23 mouse cellular contexts compared by ENCODE assay signal in genomic region chr12:69235782-69236181, GRCm38 (mm10). TPM values are rescaled to one million over a fixed set of nuclear protein-coding genes. Genes with fewer than 3 reads are reported as not detected.
"Had no signal": no experiment of that assay in that cellular context is flagged by ENCODE, and none has a peak within 500 bp of the region (broad histone marks: within the 10 kb centered on the region; RNA-seq: fewer than 3 reads in every experiment).

No protein-coding gene starts in this region.

- H3K4me1 ChIP-seq: limb, embryonic 15.5 days had no signal

- ATAC-seq: intestine, postnatal 0 days; liver, postnatal 0 days; midbrain, embryonic 13.5 days; midbrain, embryonic 16.5 days had no signal

- H3K27me3 ChIP-seq: limb, embryonic 12.5 days; limb, embryonic 15.5 days; megakaryocyte, embryonic 14.5 days; midbrain, embryonic 13.5 days; neural tube, embryonic 13.5 days had no signal

- H3K4me2 ChIP-seq: limb, embryonic 12.5 days; limb, embryonic 15.5 days; liver, embryonic 11.5 days; midbrain, embryonic 13.5 days; neural tube, embryonic 13.5 days had no signal

- H3K9ac ChIP-seq: limb, embryonic 12.5 days; limb, embryonic 15.5 days; liver, embryonic 14.5 days; liver, postnatal 0 days; midbrain, embryonic 13.5 days; neural tube, embryonic 13.5 days had no signal

- H3K36me3 ChIP-seq: limb, embryonic 12.5 days; limb, embryonic 15.5 days; midbrain, embryonic 10.5 days; midbrain, embryonic 13.5 days; neural tube, embryonic 13.5 days had no signal

- DNase-seq: kidney, adult 2 months; kidney, postnatal 25 days; layer of hippocampus, adult 9-11 months; layer of hippocampus, postnatal 36 days; left cerebral cortex, postnatal 4 days; liver, postnatal 0 days; thymus, adult 18-20 months; thymus, postnatal 36 days had no signal

- H3K4me3 ChIP-seq: layer of hippocampus, adult 2 months; left cerebral cortex, adult 2 months; limb, embryonic 12.5 days; limb, embryonic 15.5 days; megakaryocyte, embryonic 14.5 days; midbrain, embryonic 10.5 days; midbrain, embryonic 13.5 days; myocyte; neural tube, embryonic 13.5 days had no signal

- H3K27ac ChIP-seq: kidney, postnatal 0 days; layer of hippocampus, adult 2 months; left cerebral cortex, adult 2 months; limb, embryonic 12.5 days; limb, embryonic 15.5 days; liver, embryonic 14.5 days; midbrain, embryonic 10.5 days; midbrain, embryonic 13.5 days; neural tube, embryonic 13.5 days had no signal

- H3K9me3 ChIP-seq: limb, embryonic 12.5 days; limb, embryonic 15.5 days; megakaryocyte, embryonic 14.5 days; midbrain, embryonic 10.5 days; midbrain, embryonic 13.5 days; neural tube, embryonic 13.5 days had no signal

RNA-seq across cellular contexts. Expression of gene Gm49384, which starts 31.7 kb away (rescaled TPM):
- polyA plus RNA-seq: small intestine, adult 2 months had no signal
